Mouse (Mus musculus) bone marrow macrophage, adult 2 months (primary cell): ENCODE results near the gene Hdac11. TPM values are rescaled to one million over a fixed set of nuclear protein-coding genes. Genes with fewer than 3 reads are reported as not detected.
A peak's percentile ranks its signal among the peaks of the same experiment; 100 is the strongest.

Experiments used
- H3K27ac ChIP-seq: 2 replicates; pipeline ENCODE4 v1.5.1; 2012; ENCODE audit warnings: low read depth, low read length; ENCODE audit not compliant: insufficient read depth
- H3K4me1 ChIP-seq: 2 replicates; pipeline ENCODE4 v1.6.1; 2012; ENCODE audit warnings: low read length; ENCODE audit not compliant: control insufficient read depth, insufficient read depth
- H3K4me3 ChIP-seq: 2 replicates; pipeline ENCODE4 v1.5.1; 2012; ENCODE audit warnings: mild to moderate bottlenecking, low read length, moderate library complexity; ENCODE audit not compliant: insufficient read depth
- CTCF ChIP-seq: IDR thresholded peaks from 2 replicates; pipeline ENCODE4 v1.5.1; 2012; ENCODE audit warnings: low read depth, mild to moderate bottlenecking, low read length, moderate library complexity
- POLR2A ChIP-seq: IDR thresholded peaks from 2 replicates; pipeline ENCODE4 v1.6.1; 2012; ENCODE audit warnings: mild to moderate bottlenecking, low read depth, low read length, borderline replicate concordance
- polyA plus RNA-seq: library from polyadenylated mRNA; stranded (reverse); fragments of >200 nt; gene quantifications from 2 replicates; pipeline ENCODE4 v1.2.4, GENCODE M21; 2012; ENCODE audit not compliant: missing spikeins, insufficient read depth, insufficient read length

The Hdac11 gene
- polyA plus RNA-seq, 1 experiment: 2.8 TPM

DNA sequence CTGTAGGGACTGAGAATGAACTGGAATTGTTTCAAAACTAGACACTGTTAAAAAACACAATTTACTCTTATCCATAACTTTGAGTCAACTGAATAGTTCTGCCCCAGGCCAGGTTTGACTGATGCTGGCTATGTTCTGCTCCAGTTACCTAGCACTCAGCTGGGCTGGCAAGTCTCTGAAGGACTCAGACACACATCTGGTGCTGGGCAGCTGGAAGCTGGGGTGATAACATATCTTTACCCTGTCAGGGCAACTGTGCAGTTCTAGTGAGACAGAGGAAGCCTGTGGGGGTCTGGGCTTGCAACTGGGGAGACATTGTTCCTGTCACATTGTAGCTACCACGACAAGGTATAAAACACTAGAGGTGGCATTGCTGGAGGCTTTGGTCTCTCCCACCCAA, 25.6 kb upstream of the Hdac11 start:
- Histone ChIP-seq H3K4me1 (no peaks in the 10 kb centered on the region), H3K27ac (no peak overlapping the region), H3K4me3 (no peak overlapping the region)
- TF ChIP-seq POLR2A (no peak), CTCF (no peak)

DNA sequence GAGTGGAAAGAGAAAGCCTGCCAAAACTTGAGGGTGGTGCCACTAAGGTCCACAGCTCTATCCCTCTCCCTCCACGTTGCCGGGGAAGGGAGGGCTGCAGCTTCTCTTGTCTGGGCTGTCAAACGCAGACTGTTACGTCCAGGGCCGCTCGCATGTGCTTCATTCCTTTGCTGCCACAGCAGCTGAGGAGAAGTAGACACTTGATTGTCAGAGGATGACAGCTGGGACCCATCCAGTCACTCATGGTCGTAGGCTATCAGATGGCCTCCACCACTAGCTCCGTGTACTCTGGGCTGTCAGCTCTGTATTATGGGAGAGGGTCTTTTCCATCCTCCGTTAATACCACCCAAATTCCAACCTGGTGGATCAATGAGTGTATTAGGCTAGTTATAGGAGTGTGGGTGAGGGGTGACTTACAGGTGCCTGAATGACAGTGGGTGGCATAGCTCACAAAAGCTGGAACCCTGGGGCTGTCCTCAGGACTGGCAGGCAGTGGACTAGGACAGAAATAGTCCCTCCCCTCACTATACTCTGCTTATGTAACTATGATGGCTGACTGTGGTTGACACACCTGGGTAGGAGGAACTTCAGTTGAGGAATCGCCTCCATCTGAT, 19.0 kb upstream of the Hdac11 start:
- no peaks in the 10 kb centered on the region for H3K4me1 ChIP-seq
- no peak overlapping the region for H3K4me3 ChIP-seq
- H3K27ac ChIP-seq: no peak overlapping the region
- TF ChIP-seq CTCF (no peak), POLR2A (no peak)

DNA sequence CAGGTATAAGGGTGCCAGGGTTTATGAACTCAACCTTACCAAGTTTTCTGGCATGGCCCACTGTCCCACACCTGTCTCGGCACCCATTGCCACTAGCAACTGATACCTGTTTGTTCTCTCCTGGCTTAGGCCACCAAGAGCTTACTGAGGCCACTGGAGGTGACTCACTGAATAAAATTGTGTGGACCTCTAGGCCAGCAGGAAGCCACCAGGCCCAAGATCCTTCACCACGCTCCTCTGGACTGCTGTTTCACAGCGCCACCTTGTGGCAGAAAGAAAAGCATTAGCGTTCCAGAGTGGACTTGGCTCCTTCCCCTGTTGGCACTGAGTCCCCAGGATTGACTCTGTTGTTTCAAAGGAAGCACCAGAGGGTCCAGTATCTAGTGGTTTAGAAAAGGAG, 16.6 kb upstream of the Hdac11 start:
- H3K4me1 ChIP-seq: no peaks in the 10 kb centered on the region

DNA sequence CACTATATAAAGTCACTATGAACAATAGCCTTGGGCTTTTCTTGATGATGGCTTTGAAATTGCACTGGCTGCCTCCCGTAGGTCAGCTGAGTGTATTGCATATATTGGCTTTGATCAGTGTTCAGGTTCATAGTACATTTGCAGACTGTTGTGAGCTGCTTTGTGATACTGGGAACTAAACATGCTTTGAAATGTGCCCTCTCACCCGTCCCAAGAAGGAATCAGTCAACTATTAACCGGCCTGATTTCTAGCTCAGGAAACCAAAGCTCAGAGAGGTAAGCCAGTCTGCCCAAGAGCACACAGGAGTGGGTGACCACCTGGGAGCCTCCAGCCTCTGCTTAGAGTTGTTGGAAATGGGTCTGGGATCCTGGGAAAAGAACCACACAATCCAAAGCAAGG, 11.4 kb upstream of the Hdac11 start:
- no peak for TF ChIP-seq POLR2A
- no peak for TF ChIP-seq CTCF
- Histone ChIP-seq H3K4me3 (no peak overlapping the region), H3K27ac (no peak overlapping the region), H3K4me1 (no peaks in the 10 kb centered on the region)

More for the DNA sequence above, 16.6 kb upstream of the Hdac11 start:
- TF ChIP-seq POLR2A (no peak), CTCF (peak; percentile 88)
- Histone ChIP-seq H3K4me3 (no peak overlapping the region), H3K27ac (no peak overlapping the region)

DNA sequence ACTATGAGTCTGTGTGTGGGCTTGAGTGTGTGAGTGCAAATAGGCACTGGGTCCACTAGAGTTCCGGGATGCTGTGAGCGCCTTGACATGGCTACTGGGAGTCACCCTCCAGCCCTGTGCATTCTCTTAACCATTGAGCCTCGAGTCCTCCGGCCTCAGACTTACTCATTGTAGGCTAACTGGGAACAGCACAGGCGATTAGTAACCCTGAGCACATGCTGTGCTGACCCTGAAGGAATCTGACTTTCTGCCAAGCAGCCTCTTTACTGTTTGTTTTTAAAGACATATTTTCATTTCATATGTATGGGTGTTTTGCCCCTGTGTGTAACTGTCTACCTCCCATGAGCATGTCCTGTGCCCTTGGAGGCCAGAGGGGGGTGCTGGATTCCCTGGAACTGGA, 10.9 kb upstream of the Hdac11 start:
- Histone ChIP-seq H3K4me1 (no peaks in the 10 kb centered on the region), H3K27ac (no peak overlapping the region), H3K4me3 (no peak overlapping the region)
- TF ChIP-seq POLR2A: no peak
- no peak for TF ChIP-seq CTCF

DNA sequence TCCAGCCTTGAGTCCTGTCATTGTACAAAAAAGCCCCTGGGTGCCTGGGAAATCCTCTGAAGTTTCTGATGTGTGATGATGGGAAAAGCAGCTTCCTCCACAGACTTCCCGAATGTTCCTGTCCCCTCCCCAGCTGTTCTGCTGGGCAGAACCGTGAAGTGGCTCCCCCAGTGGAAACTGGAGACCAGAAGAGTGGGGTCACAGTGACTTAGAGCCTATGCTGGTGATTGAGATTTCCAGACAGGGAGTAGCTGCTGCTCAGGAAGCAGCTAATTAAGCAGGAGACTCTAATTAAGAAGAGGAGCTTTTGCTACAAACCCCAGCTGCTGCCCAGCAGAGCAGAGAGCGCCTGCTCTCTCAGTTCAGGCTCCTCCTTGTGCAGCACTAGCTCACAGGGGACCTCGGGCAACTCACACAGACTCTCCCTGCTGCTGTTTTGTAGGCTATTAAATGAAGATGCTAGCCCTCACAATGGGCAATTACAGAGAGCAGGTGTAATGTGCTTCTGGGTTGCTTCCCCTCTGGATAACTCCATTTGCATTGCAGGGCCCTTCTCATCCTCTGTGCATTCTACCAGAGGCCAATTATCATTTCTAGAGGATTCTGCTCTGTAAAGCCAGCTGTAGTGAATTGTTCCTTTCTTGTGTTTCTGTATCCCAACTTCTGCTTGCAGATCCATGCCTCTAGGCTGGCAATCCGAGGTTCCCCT, 9.9 kb upstream of the Hdac11 start:
- no peak overlapping the region for H3K4me3 ChIP-seq
- TF ChIP-seq CTCF: no peak
- TF ChIP-seq POLR2A: no peak
- no peak overlapping the region for H3K27ac ChIP-seq
- H3K4me1 ChIP-seq: no peaks in the 10 kb centered on the region

DNA sequence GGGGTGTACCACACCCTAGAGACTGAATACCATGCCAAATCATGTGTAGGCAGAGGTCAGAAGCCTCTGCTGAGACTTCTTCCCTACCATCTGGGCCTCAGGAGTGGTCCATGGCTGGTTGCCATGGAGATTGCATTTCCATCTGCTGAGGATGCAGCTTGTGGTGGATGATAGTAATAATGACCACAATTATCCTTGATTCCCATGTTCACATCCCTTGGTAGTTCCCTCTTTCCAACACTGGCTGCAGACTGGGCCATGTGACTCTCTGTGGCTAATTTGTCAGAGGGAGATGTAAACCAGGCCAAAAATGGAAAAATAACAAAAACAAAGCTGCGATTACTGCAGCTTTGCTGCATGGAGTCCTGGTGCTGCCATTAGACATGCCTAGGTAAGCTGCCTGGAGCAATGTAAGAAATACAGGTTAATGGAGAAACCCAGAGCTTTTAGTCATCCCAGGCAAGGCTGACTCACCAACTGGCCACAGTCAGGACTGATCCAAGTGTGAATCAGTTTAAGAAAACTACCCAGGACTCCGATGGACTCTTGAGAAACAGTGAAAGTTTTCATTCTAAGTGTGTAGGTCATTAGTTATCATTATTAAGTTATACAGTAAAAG, 9.2 kb upstream of the Hdac11 start:
- TF ChIP-seq CTCF (no peak), POLR2A (no peak)
- Histone ChIP-seq H3K27ac (no peak overlapping the region), H3K4me1 (no peaks in the 10 kb centered on the region), H3K4me3 (no peak overlapping the region)

DNA sequence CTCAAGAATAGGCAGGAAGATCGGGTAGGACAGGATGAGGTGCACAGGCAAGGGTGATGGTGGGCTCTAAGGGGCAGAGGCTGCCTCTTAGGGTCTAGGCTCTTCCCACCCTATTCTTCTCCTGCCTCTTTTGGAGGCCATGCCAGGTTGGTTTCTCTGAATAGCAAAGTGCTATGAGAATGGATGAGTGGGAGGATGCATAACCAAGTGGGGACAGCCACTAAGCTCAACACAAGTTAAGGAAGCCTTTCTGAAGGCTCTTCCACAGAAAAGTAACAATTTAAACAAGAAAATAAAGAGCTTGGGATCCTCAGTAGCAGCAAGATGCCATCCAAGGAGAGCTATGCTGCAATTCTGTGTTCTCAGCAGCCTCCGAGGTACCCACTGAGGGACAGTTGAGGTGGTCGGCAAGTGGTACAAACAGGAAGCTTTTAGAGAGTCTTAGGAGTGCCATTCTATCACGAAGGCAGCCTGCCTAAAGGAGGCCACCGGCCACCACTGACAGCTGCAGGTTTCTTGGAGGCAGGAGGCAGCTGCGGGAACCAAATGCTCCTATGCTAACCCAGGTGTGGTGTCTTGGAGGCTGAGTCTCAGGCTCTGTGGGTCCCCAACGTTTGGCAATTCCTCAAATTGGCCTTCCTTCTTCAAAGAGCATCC, 3.4 kb upstream of the Hdac11 start:
- H3K27ac ChIP-seq: no peak overlapping the region

DNA sequence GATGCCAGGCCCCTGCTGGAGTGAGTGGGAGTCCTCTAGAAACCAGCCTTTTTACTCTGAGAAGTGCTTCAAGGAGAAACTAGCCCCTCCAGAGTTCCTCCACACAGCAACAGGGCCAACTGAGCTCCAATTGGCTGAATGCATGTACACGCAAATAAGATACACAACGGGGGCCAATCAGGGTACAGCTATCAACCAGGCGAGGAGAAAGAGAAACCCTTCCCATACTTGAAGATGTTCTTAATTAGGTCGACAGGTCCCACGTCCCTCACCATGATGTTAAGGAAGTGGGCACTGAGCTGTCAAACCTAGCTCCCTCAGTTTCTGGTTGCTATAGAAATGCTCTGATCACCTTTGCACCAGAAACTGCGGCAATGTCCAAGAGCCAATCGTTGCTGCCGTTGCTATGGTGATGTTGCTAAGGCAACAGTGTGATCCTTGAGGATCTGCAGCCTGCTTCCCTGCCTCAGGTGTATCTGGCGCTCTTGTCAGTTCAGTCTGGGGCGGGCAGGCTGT, 2.9 kb upstream of the Hdac11 start:
- TF ChIP-seq POLR2A: no peak
- TF ChIP-seq CTCF: no peak
- H3K4me1 ChIP-seq: no peaks in the 10 kb centered on the region
- no peak overlapping the region for H3K27ac ChIP-seq
- no peak overlapping the region for H3K4me3 ChIP-seq

More for the DNA sequence above, 3.4 kb upstream of the Hdac11 start:
- Histone ChIP-seq H3K4me3 (no peak overlapping the region), H3K4me1 (no peaks in the 10 kb centered on the region)
- TF ChIP-seq POLR2A: no peak
- no peak for TF ChIP-seq CTCF
